Mouse (Mus musculus) brain, embryonic 14.5 days (tissue): ENCODE measurements around the gene Card9.
A peak's percentile ranks its signal among the peaks of the same experiment; 100 is the strongest.

ENCODE experiments used
- CTCF ChIP-seq: fragments of 200-500 bp; IDR thresholded peaks from 2 replicates; pipeline ENCODE4 v1.5.1; 2012; ENCODE audit warnings: inconsistent platforms, mild to moderate bottlenecking, moderate library complexity, borderline replicate concordance; ENCODE audit not compliant: insufficient read depth, insufficient read length; ENCODE audit errors: extremely low read depth
- POLR2A ChIP-seq: fragments of 200-500 bp; IDR thresholded peaks from 2 replicates; pipeline ENCODE4 v1.6.1; 2012; ENCODE audit warnings: mild to moderate bottlenecking, inconsistent platforms, borderline replicate concordance; ENCODE audit not compliant: poor library complexity, insufficient read depth, insufficient read length, severe bottlenecking; ENCODE audit errors: extremely low read depth

- TF ChIP-seq CTCF: peak; percentile 78
- peak; percentile 7; the same call in 1 of the 2 replicates for TF ChIP-seq POLR2A
Measured at GRCm38 (mm10) chr2:26351358-26352290, 9.1 kb downstream of the Card9 start, which contains the start of gene Dnlz.
